Mouse (Mus musculus) bone marrow macrophage, adult 2 months (primary cell): ENCODE results near the gene Mrpl35.

Experiments used
- CTCF ChIP-seq: IDR thresholded peaks from 2 replicates; pipeline ENCODE4 v1.5.1; 2012; ENCODE audit warnings: low read depth, mild to moderate bottlenecking, low read length, moderate library complexity
- POLR2A ChIP-seq: IDR thresholded peaks from 2 replicates; pipeline ENCODE4 v1.6.1; 2012; ENCODE audit warnings: mild to moderate bottlenecking, low read depth, low read length, borderline replicate concordance

DNA sequence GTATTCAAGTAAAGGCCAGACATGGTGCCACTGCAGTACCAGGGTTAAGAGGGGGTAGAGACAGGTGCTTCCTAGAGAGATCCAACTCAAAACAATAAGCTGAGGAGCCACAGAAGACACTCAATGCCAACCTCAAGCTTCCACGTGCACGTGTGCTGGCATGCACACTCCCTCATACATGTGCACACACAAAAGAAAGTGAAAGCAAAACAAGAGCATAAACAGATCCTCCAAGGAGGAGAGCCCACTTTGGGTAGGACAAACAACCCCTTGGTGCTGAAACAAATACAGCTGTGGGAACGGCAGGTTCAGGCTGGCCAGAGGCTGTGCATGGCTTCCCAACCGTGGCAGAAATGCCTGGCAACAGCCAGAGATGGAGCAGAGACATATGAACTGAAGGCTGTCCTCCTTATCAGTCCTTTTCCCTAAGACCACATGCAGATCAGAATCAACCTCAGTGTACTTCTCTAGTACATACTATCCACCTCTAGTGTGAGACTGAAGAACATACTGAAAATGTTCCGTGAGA, 6.9 kb downstream of the Mrpl35 start:
- TF ChIP-seq POLR2A (no peak), CTCF (no peak)
